Mouse (Mus musculus) midbrain, embryonic 15.5 days (tissue): ENCODE results near the gene Pomc. TPM values are rescaled to one million over a fixed set of nuclear protein-coding genes. Genes with fewer than 3 reads are reported as not detected.

Experiments used
- ATAC-seq: fragments of 200-750 bp; cut with Nextera tagmentation; replicated peaks from 2 replicates; pipeline ENCODE4 v1.8.0; 2017; ENCODE audit warnings: moderate TSS enrichment
- H3K27ac ChIP-seq: fragments of 300-500 bp; sonication (generic); 2 replicates; pipeline ENCODE4 v1.5.1; 2015; ENCODE audit warnings: mild to moderate bottlenecking, inconsistent platforms
- H3K27me3 ChIP-seq: fragments of 300-500 bp; sonication (generic); replicated peaks from 2 replicates; pipeline ENCODE4 v1.6.1; 2015; ENCODE audit warnings: inconsistent platforms
- H3K36me3 ChIP-seq: fragments of 300-500 bp; sonication (generic); replicated peaks from 2 replicates; pipeline ENCODE4 v1.6.1; 2015; ENCODE audit warnings: inconsistent platforms
- H3K4me1 ChIP-seq: fragments of 300-500 bp; sonication (generic); 2 replicates; pipeline ENCODE4 v1.6.1; 2015; ENCODE audit warnings: inconsistent platforms
- H3K4me2 ChIP-seq: fragments of 300-500 bp; sonication (generic); 2 replicates; pipeline ENCODE4 v1.6.1; 2015; ENCODE audit warnings: inconsistent platforms, mild to moderate bottlenecking, moderate library complexity
- H3K4me3 ChIP-seq: fragments of 300-500 bp; sonication (generic); 2 replicates; pipeline ENCODE4 v1.5.1; 2015; ENCODE audit warnings: mild to moderate bottlenecking, inconsistent platforms
- H3K9ac ChIP-seq: fragments of 300-500 bp; sonication (generic); 2 replicates; pipeline ENCODE4 v1.6.1; 2015; ENCODE audit warnings: mild to moderate bottlenecking, inconsistent platforms
- H3K9me3 ChIP-seq: fragments of 300-500 bp; sonication (generic); 2 replicates; pipeline ENCODE4 v1.6.1; 2016; ENCODE audit warnings: inconsistent platforms
- WGBS: fragments of 180-500 bp; shearing (Covaris S2); methylation state at CpG from one replicate; pipeline ENCODE4 v1.1.7; 2015; ENCODE audit warnings: mixed read lengths; 5-methylcytosine and 5-hydroxymethylcytosine counted together
- polyA plus RNA-seq: library from polyadenylated mRNA; unstranded; fragments of >200 nt; fragmentation: Nextera tagmentation; extraction: Ambion mirVana; gene quantifications from 2 replicates; pipeline ENCODE4 v1.2.1, GENCODE M21; 2015

Gene Pomc
- polyA plus RNA-seq = 5.0 and 9.1 TPM in 2 replicates

GRCm38 (mm10) chr12:3954651-3955050 lies at the start of gene Pomc:
Gene Pomc, plus strand, starts transcription at chr12:3954951.
- Histone ChIP-seq H3K9ac (no peak within 1 kb of the TSS), H3K4me3 (no peak within 1 kb of the TSS), H3K4me2 (peak within 1 kb of the TSS; percentile 36; the same call in 1 of the 2 replicates), H3K9me3 (no peaks in the 10 kb centered on the region), H3K4me1 (peaks cover 5% of the 10 kb centered on the region), H3K27me3 (peaks cover 21% of the 10 kb centered on the region), H3K36me3 (no peaks in the 10 kb centered on the region), H3K27ac (no peak within 1 kb of the TSS)
- 19% methylated on average over 22 of the region's 22 CpGs for WGBS
- ATAC-seq = no peak

DNA sequence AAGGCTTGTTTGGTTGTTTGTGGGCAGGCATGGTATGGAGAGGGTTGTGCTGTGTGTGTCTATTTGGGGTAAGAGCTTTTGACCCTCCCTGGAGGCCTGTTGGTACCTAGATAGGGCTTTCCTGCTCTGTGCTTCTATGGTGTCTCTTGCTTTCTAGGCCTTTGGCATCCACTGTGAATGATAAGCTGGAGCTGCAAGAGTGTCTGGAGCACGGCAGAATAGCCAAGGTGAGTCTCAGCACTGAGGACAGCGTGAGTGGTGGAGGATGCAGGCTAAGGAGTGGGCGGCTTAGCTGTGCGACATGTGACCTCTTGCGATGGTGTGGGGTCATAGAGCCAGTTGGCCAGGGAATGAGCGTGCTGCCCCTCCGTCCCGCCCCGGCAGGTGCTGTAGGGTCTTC lies 49.3 kb upstream of the Pomc start:
- H3K27ac ChIP-seq = no peak overlapping the region
- H3K9ac ChIP-seq = no peak overlapping the region
- peaks cover 63% of the 10 kb centered on the region for H3K36me3 ChIP-seq
- no peaks in the 10 kb centered on the region for H3K27me3 ChIP-seq
- 94% methylated on average over 9 of the region's 9 CpGs for WGBS
- no peak overlapping the region for H3K4me2 ChIP-seq
- H3K9me3 ChIP-seq = no peaks in the 10 kb centered on the region
- H3K4me1 ChIP-seq = no peaks in the 10 kb centered on the region
- ATAC-seq = no peak
- H3K4me3 ChIP-seq = no peak overlapping the region

- Histone ChIP-seq H3K4me2 (no peak overlapping the region), H3K4me3 (no peak overlapping the region), H3K36me3 (peaks cover 59% of the 10 kb centered on the region)
These were observed 48.4 kb upstream of the Pomc start for GRCm38 (mm10) chr12:3906308-3906707.

DNA sequence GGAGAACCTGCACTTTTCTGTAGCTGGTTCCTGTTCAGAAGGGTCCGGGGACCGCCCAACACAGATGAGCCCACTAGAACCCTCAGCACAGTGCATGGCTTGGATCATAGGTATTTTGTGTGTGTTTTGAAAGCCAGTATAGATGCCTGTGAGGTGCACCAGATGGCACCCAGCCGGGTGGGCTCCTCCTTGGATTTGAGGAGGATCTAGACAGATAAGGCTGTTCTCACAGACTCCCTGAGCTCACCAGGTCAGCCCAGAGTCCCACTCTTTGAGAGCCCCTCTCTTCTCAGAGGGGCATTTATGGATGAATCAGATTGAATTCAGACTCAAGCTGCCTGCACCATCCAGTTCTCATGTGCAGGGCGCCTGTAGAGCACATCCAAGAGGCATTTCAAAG lies 47.7 kb upstream of the Pomc start:
- Histone ChIP-seq H3K9ac (no peak overlapping the region), H3K36me3 (peaks cover 52% of the 10 kb centered on the region), H3K4me2 (no peak overlapping the region), H3K4me3 (no peak overlapping the region), H3K4me1 (no peaks in the 10 kb centered on the region), H3K27ac (no peak overlapping the region), H3K9me3 (no peaks in the 10 kb centered on the region), H3K27me3 (no peaks in the 10 kb centered on the region)
- ATAC-seq = no peak
- 86% methylated on average over 4 of the region's 4 CpGs for WGBS

More at GRCm38 (mm10) chr12:3906308-3906707, 48.4 kb upstream of the Pomc start:
- Histone ChIP-seq H3K27ac (no peak overlapping the region), H3K27me3 (no peaks in the 10 kb centered on the region), H3K9ac (no peak overlapping the region), H3K4me1 (no peaks in the 10 kb centered on the region), H3K9me3 (no peaks in the 10 kb centered on the region)
- ATAC-seq = no peak

- H3K4me3 ChIP-seq = no peak overlapping the region
- H3K9ac ChIP-seq = no peak overlapping the region
- WGBS = 70% methylated on average over 13 of the region's 13 CpGs
- peaks cover 49% of the 10 kb centered on the region for H3K36me3 ChIP-seq
- H3K27ac ChIP-seq = no peak overlapping the region
- H3K27me3 ChIP-seq = no peaks in the 10 kb centered on the region
- H3K9me3 ChIP-seq = no peaks in the 10 kb centered on the region
- no peak for ATAC-seq
- H3K4me1 ChIP-seq = no peaks in the 10 kb centered on the region
- H3K4me2 ChIP-seq = no peak overlapping the region
These were observed 47.3 kb upstream of the Pomc start for GRCm38 (mm10) chr12:3907418-3907817.

DNA sequence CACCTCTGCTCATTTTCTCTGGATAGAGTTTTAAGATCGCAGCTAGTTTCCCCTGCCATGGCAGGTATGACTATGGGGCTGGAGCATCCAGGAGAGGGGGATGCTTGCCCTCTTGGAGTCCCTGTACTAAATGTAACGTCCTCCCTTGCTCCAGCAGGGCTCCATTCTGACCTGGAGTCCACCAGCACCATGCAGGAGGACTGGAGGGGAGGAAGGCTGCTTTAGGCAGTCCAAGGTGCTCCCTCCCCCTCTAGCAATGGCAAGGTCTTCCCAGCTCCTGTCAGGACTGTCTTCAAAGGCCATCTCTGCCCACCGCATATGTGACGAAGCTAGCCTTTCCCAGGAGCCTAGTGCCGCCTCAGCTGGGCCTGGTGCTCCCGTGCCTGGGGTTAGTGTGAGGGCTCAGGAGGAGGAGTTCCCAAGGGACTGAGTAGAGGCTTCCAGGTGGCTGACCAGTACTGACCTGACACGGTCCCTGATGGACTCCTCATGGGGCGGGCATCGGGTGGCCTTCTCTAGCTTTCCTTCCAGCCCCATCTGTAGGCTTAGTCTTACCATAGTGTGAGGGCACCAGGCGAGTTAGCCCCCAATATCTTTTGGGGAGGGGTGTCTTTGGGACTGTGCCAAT lies 44.2 kb upstream of the Pomc start:
- H3K27ac ChIP-seq = no peak overlapping the region
- no peak overlapping the region for H3K9ac ChIP-seq
- ATAC-seq = peak; percentile 37; the same call in 1 of the 2 replicates
- WGBS = 75% methylated on average over 10 of the region's 10 CpGs
- no peak overlapping the region for H3K4me2 ChIP-seq
- no peaks in the 10 kb centered on the region for H3K9me3 ChIP-seq
- H3K36me3 ChIP-seq = peaks cover 25% of the 10 kb centered on the region
- no peak overlapping the region for H3K4me3 ChIP-seq
- H3K4me1 ChIP-seq = no peaks in the 10 kb centered on the region
- H3K27me3 ChIP-seq = no peaks in the 10 kb centered on the region

DNA sequence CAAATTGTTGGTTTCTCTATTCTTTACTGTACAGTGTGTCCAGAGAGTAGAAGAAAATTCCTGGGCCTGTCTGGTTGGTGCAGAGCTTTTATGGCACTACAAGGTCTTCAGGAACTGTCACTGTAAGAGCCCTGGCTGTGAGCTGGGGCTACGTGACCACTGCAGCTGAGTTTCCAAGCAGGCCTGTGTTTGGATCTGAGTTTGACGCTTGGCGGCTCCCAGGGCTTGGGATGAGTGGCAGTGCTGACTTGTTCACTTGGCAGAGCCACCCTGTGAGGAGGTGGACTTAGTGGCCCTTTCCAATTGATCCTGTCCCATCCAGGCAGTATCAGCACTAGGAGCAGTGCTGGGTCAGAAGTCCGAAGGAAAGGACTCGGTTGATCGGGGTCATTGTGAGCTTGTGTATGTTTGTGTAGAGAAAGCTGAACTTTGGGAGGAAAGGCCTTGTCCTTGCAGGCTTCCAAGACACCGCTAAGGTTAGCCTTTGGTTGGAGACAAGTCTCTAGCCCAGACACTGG lies 42.9 kb upstream of the Pomc start:
- 93% methylated on average over 7 of the region's 7 CpGs for WGBS
- no peak overlapping the region for H3K9ac ChIP-seq
- H3K36me3 ChIP-seq = peaks cover 13% of the 10 kb centered on the region; the same call in 1 of the 2 replicates
- no peaks in the 10 kb centered on the region for H3K4me1 ChIP-seq
- no peaks in the 10 kb centered on the region for H3K27me3 ChIP-seq
- H3K27ac ChIP-seq = no peak overlapping the region
- no peak for ATAC-seq
- H3K9me3 ChIP-seq = no peaks in the 10 kb centered on the region
- no peak overlapping the region for H3K4me3 ChIP-seq
- no peak overlapping the region for H3K4me2 ChIP-seq

DNA sequence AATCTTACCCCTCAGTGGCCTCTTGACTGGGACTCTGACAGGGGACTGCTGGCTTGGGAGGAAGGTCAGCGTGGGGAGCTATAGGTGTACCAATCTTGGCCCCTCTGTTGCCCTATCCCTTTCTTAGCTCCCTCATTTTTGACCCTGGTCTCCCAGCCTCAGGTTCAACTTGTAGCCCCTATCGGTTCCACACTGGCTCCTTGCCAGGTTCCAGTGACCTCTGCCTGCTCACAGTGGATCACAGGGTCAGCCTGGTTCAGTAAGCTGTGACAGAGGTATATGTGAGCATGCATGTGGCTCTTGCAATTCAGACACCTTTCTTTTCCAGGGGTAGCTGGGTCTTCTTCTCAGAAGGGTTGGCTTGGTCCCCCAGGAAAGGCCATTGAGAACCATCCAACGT lies 38.9 kb upstream of the Pomc start:
- Histone ChIP-seq H3K9me3 (no peaks in the 10 kb centered on the region), H3K27ac (no peak overlapping the region), H3K4me2 (no peak overlapping the region), H3K27me3 (no peaks in the 10 kb centered on the region), H3K4me1 (peaks cover 8% of the 10 kb centered on the region; the same call in 1 of the 2 replicates), H3K4me3 (no peak overlapping the region), H3K9ac (no peak overlapping the region), H3K36me3 (no peaks in the 10 kb centered on the region)
- WGBS = 84% methylated on average over 3 of the region's 3 CpGs
- no peak for ATAC-seq

- 21% methylated on average over 14 of the region's 14 CpGs for WGBS
- peak; percentile 65 for ATAC-seq
- no peak overlapping the region for H3K4me3 ChIP-seq
- H3K27me3 ChIP-seq = no peaks in the 10 kb centered on the region
- peaks cover 18% of the 10 kb centered on the region for H3K4me1 ChIP-seq
- H3K9me3 ChIP-seq = no peaks in the 10 kb centered on the region
- H3K4me2 ChIP-seq = no peak overlapping the region
- H3K9ac ChIP-seq = no peak overlapping the region
- no peaks in the 10 kb centered on the region for H3K36me3 ChIP-seq
- no peak overlapping the region for H3K27ac ChIP-seq
These were observed 36.9 kb upstream of the Pomc start for GRCm38 (mm10) chr12:3917668-3918341.

DNA sequence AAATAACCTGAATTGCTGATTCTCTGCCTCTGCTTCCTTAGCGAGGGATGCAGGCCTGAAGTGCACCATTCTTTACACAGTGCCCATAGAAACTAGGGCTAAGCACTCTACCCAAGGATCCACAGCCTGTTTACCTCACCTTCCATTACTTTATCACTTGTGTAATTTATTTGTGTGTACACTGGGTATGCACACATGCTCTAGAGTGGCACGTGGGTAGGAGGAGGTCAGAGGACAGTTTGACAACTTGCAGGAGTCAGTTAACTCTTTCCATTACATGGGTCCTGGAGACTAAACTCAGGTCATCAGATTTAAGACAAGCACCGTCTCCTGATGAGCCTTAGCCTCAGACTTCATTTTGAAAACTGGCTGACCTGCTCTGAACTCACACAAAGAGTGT lies 36.2 kb upstream of the Pomc start:
- H3K9ac ChIP-seq = no peak overlapping the region
- no peak overlapping the region for H3K4me2 ChIP-seq
- no peak overlapping the region for H3K4me3 ChIP-seq
- 72% methylated on average over 3 of the region's 3 CpGs for WGBS
- H3K9me3 ChIP-seq = no peaks in the 10 kb centered on the region
- H3K27ac ChIP-seq = no peak overlapping the region
- H3K36me3 ChIP-seq = no peaks in the 10 kb centered on the region
- ATAC-seq = no peak
- H3K4me1 ChIP-seq = peaks cover 18% of the 10 kb centered on the region
- no peaks in the 10 kb centered on the region for H3K27me3 ChIP-seq

DNA sequence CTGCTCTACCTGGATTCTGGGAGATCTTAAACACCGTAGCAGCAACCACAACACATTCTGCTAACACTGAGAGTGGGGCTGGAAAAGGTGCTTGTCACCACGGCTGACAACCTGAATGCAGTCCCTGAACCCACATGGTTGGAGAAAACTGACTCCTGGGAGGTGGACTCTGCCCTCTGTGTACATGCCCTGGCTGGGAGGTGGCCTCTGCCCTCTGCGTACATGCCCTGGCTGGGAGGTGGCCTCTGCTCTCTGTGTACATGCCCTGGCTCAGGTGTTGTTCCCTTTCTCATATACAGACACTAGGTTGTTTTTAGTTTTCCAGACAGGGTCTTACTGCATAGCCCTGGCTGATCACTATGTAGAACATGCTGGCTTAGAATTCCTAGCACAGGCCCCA lies 35.3 kb upstream of the Pomc start:
- H3K27ac ChIP-seq = no peak overlapping the region
- no peak overlapping the region for H3K4me2 ChIP-seq
- WGBS = 84% methylated on average over 3 of the region's 3 CpGs
- no peak overlapping the region for H3K9ac ChIP-seq
- no peaks in the 10 kb centered on the region for H3K9me3 ChIP-seq
- H3K4me3 ChIP-seq = no peak overlapping the region
- no peaks in the 10 kb centered on the region for H3K27me3 ChIP-seq
- no peak for ATAC-seq
- peaks cover 18% of the 10 kb centered on the region for H3K4me1 ChIP-seq
- H3K36me3 ChIP-seq = no peaks in the 10 kb centered on the region

DNA sequence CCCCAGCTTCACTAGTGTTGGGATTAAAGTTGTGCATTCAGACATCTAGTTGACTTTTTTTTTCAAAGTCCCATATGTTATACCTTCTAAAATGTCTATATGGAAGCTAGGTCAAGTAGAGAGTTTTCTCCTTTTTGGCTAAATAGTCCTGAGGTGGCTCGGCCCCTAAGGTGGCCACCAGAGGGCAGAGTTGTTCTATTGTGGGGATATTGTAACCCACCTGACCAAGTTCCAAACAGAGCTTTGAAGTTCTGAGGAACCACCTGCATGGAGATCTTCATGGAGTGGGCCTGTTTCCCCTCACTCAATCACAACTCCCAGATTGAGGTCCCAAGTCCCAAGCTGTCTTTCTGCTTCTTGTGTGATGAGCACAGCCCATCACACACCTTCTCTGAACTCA lies 28.6 kb upstream of the Pomc start:
- Histone ChIP-seq H3K4me1 (peaks cover 9% of the 10 kb centered on the region), H3K27me3 (no peaks in the 10 kb centered on the region), H3K9ac (no peak overlapping the region), H3K4me2 (no peak overlapping the region), H3K4me3 (no peak overlapping the region), H3K27ac (no peak overlapping the region), H3K9me3 (no peaks in the 10 kb centered on the region), H3K36me3 (no peaks in the 10 kb centered on the region)
- ATAC-seq = no peak
- 0% methylated on average over 1 of the region's 1 CpGs for WGBS

- 85% methylated on average over 3 of the region's 3 CpGs for WGBS
- Histone ChIP-seq H3K9me3 (no peaks in the 10 kb centered on the region), H3K4me1 (no peaks in the 10 kb centered on the region), H3K27me3 (no peaks in the 10 kb centered on the region), H3K4me2 (no peak overlapping the region), H3K27ac (no peak overlapping the region), H3K9ac (no peak overlapping the region), H3K4me3 (no peak overlapping the region), H3K36me3 (no peaks in the 10 kb centered on the region)
- no peak for ATAC-seq
These were observed 25.9 kb upstream of the Pomc start for GRCm38 (mm10) chr12:3928841-3929240.
